Mouse (Mus musculus) midbrain, embryonic 11.5 days (tissue): ENCODE results near the gene Dapp1. TPM values are rescaled to one million over a fixed set of nuclear protein-coding genes. Genes with fewer than 3 reads are reported as not detected.

Experiments used
- ATAC-seq: fragments of 200-750 bp; cut with Nextera tagmentation; 2 replicates; pipeline ENCODE4 v1.8.0; 2017; ENCODE audit warnings: moderate TSS enrichment, moderate library complexity; ENCODE audit not compliant: low FRiP score
- DNase-seq: peaks from one replicate; pipeline ENCODE4 v3.0.0; 2015; ENCODE audit warnings: low spot score; ENCODE audit errors: missing footprints
- H3K27ac ChIP-seq: fragments of 300-500 bp; sonication (generic); 2 replicates; pipeline ENCODE4 v1.5.1; 2014; ENCODE audit warnings: low read depth, low read length
- H3K27me3 ChIP-seq: fragments of 300-500 bp; sonication (generic); 2 replicates; pipeline ENCODE4 v1.6.1; 2014; ENCODE audit warnings: mild to moderate bottlenecking, low read length, moderate library complexity, mixed read lengths; ENCODE audit not compliant: control insufficient read depth, insufficient read depth
- H3K36me3 ChIP-seq: fragments of 300-500 bp; sonication (generic); 2 replicates; pipeline ENCODE4 v1.6.1; 2014; ENCODE audit warnings: mild to moderate bottlenecking, low read length, moderate library complexity, mixed read lengths; ENCODE audit not compliant: control insufficient read depth, insufficient read depth
- H3K4me1 ChIP-seq: fragments of 300-500 bp; sonication (generic); 2 replicates; pipeline ENCODE4 v1.6.1; 2014; ENCODE audit warnings: low read length; ENCODE audit not compliant: control insufficient read depth, insufficient read depth
- H3K4me2 ChIP-seq: fragments of 300-500 bp; sonication (generic); 2 replicates; pipeline ENCODE4 v1.6.1; 2014; ENCODE audit warnings: mild to moderate bottlenecking, moderate library complexity
- H3K4me3 ChIP-seq: fragments of 300-500 bp; sonication (generic); 2 replicates; pipeline ENCODE4 v1.5.1; 2014; ENCODE audit warnings: low read depth, low read length
- H3K9ac ChIP-seq: fragments of 300-500 bp; sonication (generic); 2 replicates; pipeline ENCODE4 v1.6.1; 2014; ENCODE audit warnings: low read length
- H3K9me3 ChIP-seq: fragments of 300-500 bp; sonication (generic); 2 replicates; pipeline ENCODE4 v1.6.1; 2016; ENCODE audit warnings: low read length; ENCODE audit not compliant: control insufficient read depth
- WGBS: fragments of 180-500 bp; shearing (Covaris S2); extraction: QIAGEN DNeasy Blood & Tissue Kit; methylation state at CpG from one replicate; pipeline ENCODE4 v1.1.7; 2014; 5-methylcytosine and 5-hydroxymethylcytosine counted together
- polyA plus RNA-seq: library from polyadenylated mRNA; unstranded; fragments of >200 nt; fragmentation: Nextera tagmentation; extraction: Ambion mirVana; gene quantifications from 2 replicates; pipeline ENCODE4 v1.2.1, GENCODE M21; 2014

Gene Dapp1
- polyA plus RNA-seq, 1 experiment from 2014 or later: 3.4 TPM

- no peak for DNase-seq
- 85% methylated on average over 6 of the region's 6 CpGs for WGBS
- ATAC-seq: no peak
These were observed 37.6 kb downstream of the Dapp1 start for GRCm38 (mm10) chr3:137943737-137944154.

GRCm38 (mm10) chr3:137942098-137942622 lies 39.2 kb downstream of the Dapp1 start:
- no peaks in the 10 kb centered on the region for H3K27me3 ChIP-seq
- no peak overlapping the region for H3K4me3 ChIP-seq
- no peaks in the 10 kb centered on the region for H3K36me3 ChIP-seq
- H3K4me2 ChIP-seq: no peak overlapping the region
- no peak overlapping the region for H3K27ac ChIP-seq
- ATAC-seq (no peak), DNase-seq (no peak)
- H3K4me1 ChIP-seq: no peaks in the 10 kb centered on the region
- 88% methylated on average over 12 of the region's 12 CpGs for WGBS
- H3K9ac ChIP-seq: no peak overlapping the region
- H3K9me3 ChIP-seq: no peaks in the 10 kb centered on the region

More at GRCm38 (mm10) chr3:137943737-137944154, 37.6 kb downstream of the Dapp1 start:
- H3K9me3 ChIP-seq: no peaks in the 10 kb centered on the region
- no peak overlapping the region for H3K9ac ChIP-seq
- H3K4me1 ChIP-seq: no peaks in the 10 kb centered on the region
- H3K4me2 ChIP-seq: no peak overlapping the region
- H3K4me3 ChIP-seq: no peak overlapping the region
- H3K27me3 ChIP-seq: no peaks in the 10 kb centered on the region
- H3K36me3 ChIP-seq: no peaks in the 10 kb centered on the region
- H3K27ac ChIP-seq: no peak overlapping the region

GRCm38 (mm10) chr3:137941555-137941954 lies 39.8 kb downstream of the Dapp1 start:
- H3K36me3 ChIP-seq: no peaks in the 10 kb centered on the region
- H3K9me3 ChIP-seq: no peaks in the 10 kb centered on the region
- H3K4me2 ChIP-seq: no peak overlapping the region
- peak; percentile 21 for DNase-seq
- no peak for ATAC-seq
- H3K4me3 ChIP-seq: no peak overlapping the region
- H3K27ac ChIP-seq: no peak overlapping the region
- peaks cover under 1% of the 10 kb centered on the region; the same call in 1 of the 2 replicates for H3K4me1 ChIP-seq
- H3K27me3 ChIP-seq: no peaks in the 10 kb centered on the region
- no peak overlapping the region for H3K9ac ChIP-seq

GRCm38 (mm10) chr3:137940757-137941156 lies 40.6 kb downstream of the Dapp1 start:
- no peak overlapping the region for H3K27ac ChIP-seq
- no peak overlapping the region for H3K9ac ChIP-seq
- no peak overlapping the region for H3K4me2 ChIP-seq
- peaks cover 6% of the 10 kb centered on the region for H3K4me1 ChIP-seq
- no peak overlapping the region for H3K4me3 ChIP-seq
- no peaks in the 10 kb centered on the region for H3K27me3 ChIP-seq
- H3K36me3 ChIP-seq: no peaks in the 10 kb centered on the region
- DNase-seq: peak; percentile 70
- no peaks in the 10 kb centered on the region for H3K9me3 ChIP-seq
- ATAC-seq: no peak
- WGBS: 87% methylated on average over 4 of the region's 4 CpGs

- Histone ChIP-seq H3K27ac (no peak overlapping the region), H3K4me2 (no peak overlapping the region), H3K4me1 (peaks cover 10% of the 10 kb centered on the region), H3K9me3 (no peaks in the 10 kb centered on the region), H3K9ac (no peak overlapping the region), H3K36me3 (no peaks in the 10 kb centered on the region), H3K27me3 (no peaks in the 10 kb centered on the region), H3K4me3 (no peak overlapping the region)
- 33% methylated on average over 6 of the region's 6 CpGs for WGBS
- DNase-seq (peak; percentile 93), ATAC-seq (peak; percentile 78)
These were observed 42.7 kb downstream of the Dapp1 start for GRCm38 (mm10) chr3:137938608-137939007.

- WGBS: 32% methylated on average over 6 of the region's 6 CpGs
- peaks cover 10% of the 10 kb centered on the region for H3K4me1 ChIP-seq
- H3K4me3 ChIP-seq: no peak overlapping the region
- no peaks in the 10 kb centered on the region for H3K36me3 ChIP-seq
- H3K9me3 ChIP-seq: no peaks in the 10 kb centered on the region
- no peak for DNase-seq
- no peak overlapping the region for H3K9ac ChIP-seq
- no peak overlapping the region for H3K4me2 ChIP-seq
- no peaks in the 10 kb centered on the region for H3K27me3 ChIP-seq
- H3K27ac ChIP-seq: no peak overlapping the region
- peak; percentile 22; the same call in 1 of the 2 replicates for ATAC-seq
These were observed 44.8 kb downstream of the Dapp1 start for GRCm38 (mm10) chr3:137936541-137936940.

GRCm38 (mm10) chr3:137935570-137936525 lies 45.5 kb downstream of the Dapp1 start:
- peak; percentile 56 for ATAC-seq
- WGBS: 35% methylated on average over 5 of the region's 5 CpGs
- Histone ChIP-seq H3K27me3 (no peaks in the 10 kb centered on the region), H3K4me2 (no peak overlapping the region), H3K4me1 (peaks cover 10% of the 10 kb centered on the region), H3K9me3 (no peaks in the 10 kb centered on the region), H3K9ac (no peak overlapping the region), H3K4me3 (no peak overlapping the region), H3K27ac (no peak overlapping the region), H3K36me3 (no peaks in the 10 kb centered on the region)
- DNase-seq: peak; percentile 85

- DNase-seq: no peak
- Histone ChIP-seq H3K4me1 (peaks cover 10% of the 10 kb centered on the region), H3K27me3 (no peaks in the 10 kb centered on the region), H3K4me3 (no peak overlapping the region), H3K4me2 (no peak overlapping the region), H3K36me3 (no peaks in the 10 kb centered on the region), H3K9ac (no peak overlapping the region), H3K27ac (no peak overlapping the region), H3K9me3 (no peaks in the 10 kb centered on the region)
- 82% methylated on average over 3 of the region's 3 CpGs for WGBS
- no peak for ATAC-seq
These were observed 47.4 kb downstream of the Dapp1 start for GRCm38 (mm10) chr3:137933986-137934385.

- Histone ChIP-seq H3K4me2 (no peak overlapping the region), H3K36me3 (no peaks in the 10 kb centered on the region), H3K27me3 (no peaks in the 10 kb centered on the region), H3K9ac (no peak overlapping the region), H3K27ac (no peak overlapping the region), H3K4me1 (peaks cover 10% of the 10 kb centered on the region), H3K9me3 (no peaks in the 10 kb centered on the region), H3K4me3 (no peak overlapping the region)
- ATAC-seq: no peak
- WGBS: 83% methylated on average over 7 of the region's 7 CpGs
- no peak for DNase-seq
These were observed 48.6 kb downstream of the Dapp1 start for GRCm38 (mm10) chr3:137932748-137933147.
